Mouse (Mus musculus) megakaryocyte, embryonic 14.5 days (primary cell): ENCODE measurements around the gene Gpr152. TPM values are rescaled to one million over a fixed set of nuclear protein-coding genes. Genes with fewer than 3 reads are reported as not detected.

ENCODE experiments used
- H3K27me3 ChIP-seq: replicated peaks from 2 replicates; pipeline ENCODE3; 2012; ENCODE audit warnings: inconsistent platforms
- H3K36me3 ChIP-seq: replicated peaks from 2 replicates; pipeline ENCODE3; 2012; ENCODE audit warnings: low read length, inconsistent platforms, mixed read lengths
- H3K4me1 ChIP-seq: 2 replicates; pipeline ENCODE4 v1.6.1; 2012; ENCODE audit warnings: inconsistent platforms
- H3K4me3 ChIP-seq: replicated peaks from 2 replicates; pipeline ENCODE3; 2012; ENCODE audit warnings: moderate library complexity, mild to moderate bottlenecking, inconsistent platforms
- H3K9me3 ChIP-seq: 2 replicates; pipeline ENCODE4 v1.6.1; 2012; ENCODE audit warnings: inconsistent platforms
- FLI1 ChIP-seq: IDR thresholded peaks from 2 replicates; pipeline ENCODE4 v1.6.1; 2012; ENCODE audit warnings: low read length, inconsistent platforms, mixed read lengths
- GATA1 ChIP-seq: IDR thresholded peaks from 3 replicates; pipeline ENCODE4 v1.6.1; 2012; ENCODE audit warnings: mixed read lengths, low read length, inconsistent platforms, borderline replicate concordance
- polyA plus RNA-seq: library from polyadenylated mRNA; stranded (reverse); fragments of >175 nt; gene quantifications from 2 replicates; pipeline ENCODE4 v1.2.3, GENCODE M21; 2012; ENCODE audit warnings: low replicate concordance; ENCODE audit not compliant: insufficient read depth

Gpr152 gene
- polyA plus RNA-seq, 1 experiment = not detected

- H3K36me3 ChIP-seq = peaks cover 99% of the 10 kb centered on the region
- H3K27me3 ChIP-seq = no peaks in the 10 kb centered on the region
- H3K4me1 ChIP-seq = peaks cover 62% of the 10 kb centered on the region
- no peaks in the 10 kb centered on the region for H3K9me3 ChIP-seq
- TF ChIP-seq GATA1 (no peak), FLI1 (no peak)
- H3K4me3 ChIP-seq = peak overlapping the region; percentile 3
Measured at GRCm38 (mm10) chr19:4106654-4107053, 32.9 kb upstream of the Gpr152 start.

- H3K36me3 ChIP-seq = peaks cover 99% of the 10 kb centered on the region
- TF ChIP-seq GATA1 (no peak), FLI1 (no peak)
- no peaks in the 10 kb centered on the region for H3K9me3 ChIP-seq
- no peaks in the 10 kb centered on the region for H3K27me3 ChIP-seq
- H3K4me3 ChIP-seq = no peak overlapping the region
- H3K4me1 ChIP-seq = peaks cover 62% of the 10 kb centered on the region
Measured at GRCm38 (mm10) chr19:4108535-4108934, 31.1 kb upstream of the Gpr152 start.

GRCm38 (mm10) chr19:4112063-4112960 is 27.3 kb upstream of the Gpr152 start:
- Histone ChIP-seq H3K9me3 (no peaks in the 10 kb centered on the region), H3K4me3 (peak overlapping the region; percentile 88), H3K36me3 (peaks cover 100% of the 10 kb centered on the region), H3K27me3 (no peaks in the 10 kb centered on the region), H3K4me1 (peaks cover 91% of the 10 kb centered on the region)
- TF ChIP-seq GATA1 = no peak
- no peak for TF ChIP-seq FLI1

GRCm38 (mm10) chr19:4113186-4113805 is 26.3 kb upstream of the Gpr152 start:
- H3K36me3 ChIP-seq = peaks cover 100% of the 10 kb centered on the region
- H3K9me3 ChIP-seq = no peaks in the 10 kb centered on the region
- H3K4me1 ChIP-seq = peaks cover 93% of the 10 kb centered on the region
- peak overlapping the region; percentile 88 for H3K4me3 ChIP-seq
- H3K27me3 ChIP-seq = no peaks in the 10 kb centered on the region
- TF ChIP-seq FLI1 (peak; percentile 62; the same call in 1 of the 2 replicates), GATA1 (peak; percentile 98)

- H3K4me1 ChIP-seq = peaks cover 95% of the 10 kb centered on the region
- H3K27me3 ChIP-seq = no peaks in the 10 kb centered on the region
- peak overlapping the region; percentile 88 for H3K4me3 ChIP-seq
- H3K36me3 ChIP-seq = peaks cover 100% of the 10 kb centered on the region
- TF ChIP-seq FLI1 (no peak), GATA1 (no peak)
- no peaks in the 10 kb centered on the region for H3K9me3 ChIP-seq
Measured at GRCm38 (mm10) chr19:4113806-4114230, 25.8 kb upstream of the Gpr152 start.

DNA sequence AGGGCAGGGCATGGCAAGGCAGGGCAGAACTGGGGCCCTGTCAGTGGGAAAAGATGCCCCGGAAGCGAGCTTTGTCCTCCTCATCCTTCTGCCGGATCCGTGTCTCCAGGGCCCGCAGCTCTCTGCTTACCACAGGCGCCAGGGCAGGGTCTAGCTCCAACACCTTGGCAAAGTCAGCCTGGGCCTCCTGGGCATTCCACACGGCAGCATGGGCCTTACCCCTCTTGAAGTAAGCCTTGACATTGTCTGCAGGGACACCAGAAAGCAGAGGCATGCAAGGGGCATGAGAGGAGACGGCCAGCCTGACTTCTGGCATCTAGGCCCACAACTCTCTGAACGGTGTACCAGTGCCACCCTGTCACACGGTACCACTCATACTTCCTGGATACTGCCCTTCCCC is 25.0 kb upstream of the Gpr152 start:
- Histone ChIP-seq H3K36me3 (peaks cover 99% of the 10 kb centered on the region), H3K9me3 (no peaks in the 10 kb centered on the region), H3K27me3 (no peaks in the 10 kb centered on the region), H3K4me3 (peak overlapping the region; percentile 88), H3K4me1 (peaks cover 100% of the 10 kb centered on the region)
- TF ChIP-seq FLI1 (no peak), GATA1 (no peak)

GRCm38 (mm10) chr19:4115144-4115543 is 24.4 kb upstream of the Gpr152 start:
- peak overlapping the region; percentile 88 for H3K4me3 ChIP-seq
- no peaks in the 10 kb centered on the region for H3K9me3 ChIP-seq
- H3K36me3 ChIP-seq = peaks cover 99% of the 10 kb centered on the region
- H3K4me1 ChIP-seq = peaks cover 100% of the 10 kb centered on the region
- no peak for TF ChIP-seq FLI1
- TF ChIP-seq GATA1 = no peak
- H3K27me3 ChIP-seq = no peaks in the 10 kb centered on the region

GRCm38 (mm10) chr19:4115816-4116215 is 23.8 kb upstream of the Gpr152 start:
- no peak for TF ChIP-seq FLI1
- H3K4me3 ChIP-seq = no peak overlapping the region
- no peaks in the 10 kb centered on the region for H3K27me3 ChIP-seq
- H3K9me3 ChIP-seq = no peaks in the 10 kb centered on the region
- peaks cover 97% of the 10 kb centered on the region for H3K36me3 ChIP-seq
- peaks cover 100% of the 10 kb centered on the region for H3K4me1 ChIP-seq

- Histone ChIP-seq H3K4me1 (peaks cover 97% of the 10 kb centered on the region), H3K4me3 (no peak overlapping the region), H3K27me3 (no peaks in the 10 kb centered on the region), H3K36me3 (peaks cover 85% of the 10 kb centered on the region), H3K9me3 (no peaks in the 10 kb centered on the region)
- no peak for TF ChIP-seq FLI1
- no peak for TF ChIP-seq GATA1
Measured at GRCm38 (mm10) chr19:4117006-4117405, 22.6 kb upstream of the Gpr152 start.

DNA sequence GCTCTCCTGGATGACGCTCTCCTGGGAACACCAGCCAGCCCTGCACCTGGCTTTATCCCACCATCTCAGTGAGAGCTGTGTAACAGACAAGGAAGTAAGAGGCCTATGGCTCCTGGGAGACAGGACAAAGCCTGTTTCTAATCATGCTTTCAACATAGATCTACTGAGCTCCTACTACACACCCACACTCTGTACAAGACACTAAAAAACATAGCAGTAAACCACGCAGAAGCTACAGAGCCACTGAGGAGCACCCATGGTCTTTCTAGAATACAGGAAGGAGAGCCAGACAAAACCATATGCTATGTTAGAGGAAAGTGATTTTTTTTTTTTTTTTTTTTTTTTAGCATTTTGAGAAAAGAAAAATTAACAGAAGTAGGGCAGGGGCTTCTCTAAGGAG is 21.2 kb upstream of the Gpr152 start:
- Histone ChIP-seq H3K4me3 (no peak overlapping the region), H3K9me3 (no peaks in the 10 kb centered on the region), H3K4me1 (peaks cover 97% of the 10 kb centered on the region), H3K27me3 (no peaks in the 10 kb centered on the region), H3K36me3 (peaks cover 72% of the 10 kb centered on the region)
- TF ChIP-seq FLI1 (no peak), GATA1 (no peak)
